Mouse (Mus musculus): ENCODE measurements around the gene Sec61g.

- no peak for TF ChIP-seq POLR2A (IDR thresholded peaks at IDR 0.05; ENCODE audit: low read depth, low read length)
- TF ChIP-seq CTCF (conservative IDR thresholded peaks at IDR 0.05; ENCODE audit: insufficient read depth, insufficient read length, low read depth, low read length), result no peak
Observed at GRCm38 (mm10) chr11:16507385-16508051, 766 bp downstream of the Sec61g start.
